In genomic region chr8:118596816-118597215, GRCm38 (mm10) we compare ENCODE assay signal across 32 mouse cellular contexts.
A peak's percentile ranks its signal among the peaks of the same experiment; 100 is the strongest.
DNase-seq lines count a peak whose midpoint lies in the region; ATAC-seq and TF ChIP-seq lines count a peak whose summit lies in the region.
"Had no signal": no experiment of that assay in that cellular context is flagged by ENCODE, and none has a peak within 500 bp of the region (broad histone marks: within the 10 kb centered on the region; RNA-seq: fewer than 3 reads in every experiment).

No protein-coding gene starts in this region.

- no peaks in the 10 kb centered on the region for H3K9me3 ChIP-seq in intestine, postnatal 0 days (ENCODE audit: control insufficient read depth)
- H3K9me3 ChIP-seq: intestine, embryonic 15.5 days; neural tube, embryonic 12.5 days; stomach, embryonic 15.5 days had no signal

- H3K27me3 ChIP-seq in intestine, postnatal 0 days (replicated peaks; ENCODE audit: control insufficient read depth, insufficient read depth, low read length) = no peaks in the 10 kb centered on the region
- H3K27me3 ChIP-seq: forebrain, embryonic 12.5 days; hindbrain, embryonic 12.5 days; intestine, embryonic 15.5 days; midbrain, embryonic 12.5 days; neural tube, embryonic 12.5 days; stomach, embryonic 15.5 days had no signal

- H3K4me2 ChIP-seq in intestine, postnatal 0 days (replicated peaks; ENCODE audit: low read depth) = no peak overlapping the region
- H3K4me2 ChIP-seq: forebrain, embryonic 12.5 days; heart, embryonic 11.5 days; hindbrain, embryonic 12.5 days; intestine, embryonic 15.5 days; midbrain, embryonic 12.5 days; neural tube, embryonic 12.5 days; stomach, embryonic 15.5 days had no signal

- H3K27ac ChIP-seq in intestine, postnatal 0 days (ENCODE audit: low read depth, low read length) = no peak overlapping the region
- H3K27ac ChIP-seq: forebrain, embryonic 12.5 days; gastrocnemius, adult 2 months; hindbrain, embryonic 12.5 days; hindbrain, postnatal 0 days; intestine, embryonic 15.5 days; kidney, postnatal 0 days; liver, embryonic 14.5 days; midbrain, embryonic 12.5 days; neural tube, embryonic 12.5 days; stomach, embryonic 15.5 days had no signal

- no peak overlapping the region for H3K4me3 ChIP-seq in intestine, postnatal 0 days (ENCODE audit: low read depth, low read length)
- H3K4me3 ChIP-seq: forebrain, embryonic 12.5 days; gastrocnemius, adult 2 months; hindbrain, embryonic 12.5 days; intestine, embryonic 15.5 days; midbrain, embryonic 12.5 days; myocyte; neural tube, embryonic 12.5 days; stomach, embryonic 15.5 days had no signal

- no peaks in the 10 kb centered on the region for H3K36me3 ChIP-seq in intestine, postnatal 0 days (ENCODE audit: control insufficient read depth, insufficient read depth)
- H3K36me3 ChIP-seq: forebrain, embryonic 12.5 days; G1E; hindbrain, embryonic 12.5 days; intestine, embryonic 15.5 days; midbrain, embryonic 12.5 days; neural tube, embryonic 12.5 days; stomach, embryonic 15.5 days had no signal

- WGBS in intestine, postnatal 0 days = 68% methylated on average over 8 of the region's 8 CpGs

- 0 out of 2 replicates have a peak, but pooled peaks have one; percentile 47 for ATAC-seq in frontal cortex, adult (ENCODE audit: low TSS enrichment)
- no peak for ATAC-seq in intestine, postnatal 0 days
- ATAC-seq: forebrain, postnatal 0 days; hindbrain, postnatal 0 days; intestine, embryonic 15.5 days had no signal

- H3K9ac ChIP-seq in intestine, postnatal 0 days (ENCODE audit: low read depth, low read length) = no peak overlapping the region
- H3K9ac ChIP-seq: forebrain, embryonic 12.5 days; forebrain, postnatal 0 days; hindbrain, embryonic 12.5 days; intestine, embryonic 15.5 days; liver, embryonic 14.5 days; midbrain, embryonic 12.5 days; neural tube, embryonic 12.5 days; stomach, embryonic 15.5 days had no signal

- no peak for TF ChIP-seq CTCF in intestine, postnatal 0 days (IDR thresholded peaks at IDR 0.05; ENCODE audit: low read depth)

- no peaks in the 10 kb centered on the region for H3K4me1 ChIP-seq in intestine, postnatal 0 days (replicated peaks; ENCODE audit: control insufficient read depth, insufficient read depth, low read length)
- H3K4me1 ChIP-seq: hindbrain, embryonic 12.5 days; intestine, embryonic 15.5 days; midbrain, embryonic 12.5 days; neural tube, embryonic 12.5 days; stomach, embryonic 15.5 days had no signal

- DNase-seq in frontal cortex, postnatal 10 days (ENCODE audit: low spot score in 2 of 2) = no peak
- DNase-seq in right cerebral cortex, adult 18-20 months = peak; percentile 15
- no peak for DNase-seq in right cerebral cortex, postnatal 14 days
- peak; percentile 83 for DNase-seq in layer of hippocampus, adult 9-11 months
- no peak for DNase-seq in kidney, postnatal 36 days
- DNase-seq: adrenal gland, postnatal 14 days; cerebellum, adult 11-12 months; cerebellum, adult 9-11 months; forebrain, postnatal 0 days; gastrocnemius, adult 2 months; gastrocnemius, postnatal 36 days; heart, adult 18-20 months; heart, postnatal 36 days; kidney, adult 8-10 months; liver; lung, adult 2 months; lung, postnatal 10 days; thymus, postnatal 25 days had no signal

Comparison
In these comparisons a context has a peak if more than half of its experiments do, and no peak if none do; other contexts are left out.
1. DNase-seq: peak in right cerebral cortex, adult 18-20 months (single experiment) and layer of hippocampus, adult 9-11 months (single experiment); none in frontal cortex, postnatal 10 days (0 of 2), right cerebral cortex, postnatal 14 days (single experiment) and kidney, postnatal 36 days (0 of 2).